Mouse (Mus musculus) limb, embryonic 11.5 days (tissue): Measurements from ENCODE around the gene Kmt2c. TPM values are rescaled to one million over a fixed set of nuclear protein-coding genes. Genes with fewer than 3 reads are reported as not detected.
"Not testable (repeated sequence)": the region's sequence is repeated elsewhere in the genome, so short reads cannot be mapped to it uniquely, and the experiment has no call there.

Source experiments
- ATAC-seq: fragments of 200-750 bp; cut with Nextera tagmentation; 2 replicates; pipeline ENCODE4 v1.8.0; 2017; ENCODE audit warnings: low read depth; ENCODE audit not compliant: insufficient number of reproducible peaks, low FRiP score, low TSS enrichment
- DNase-seq: peaks from one replicate; pipeline ENCODE4 v3.0.0-alpha.2; 2015; ENCODE audit warnings: low spot score
- H3K27ac ChIP-seq: fragments of 300-500 bp; sonication (generic); replicated peaks from 2 replicates; pipeline ENCODE4 v1.5.1; 2014; ENCODE audit warnings: low read depth, mild to moderate bottlenecking, low read length
- H3K27me3 ChIP-seq: fragments of 300-500 bp; sonication (generic); 2 replicates; pipeline ENCODE4 v1.6.1; 2014; ENCODE audit warnings: mild to moderate bottlenecking, low read length, mixed read lengths; ENCODE audit not compliant: control insufficient read depth, insufficient read depth
- H3K36me3 ChIP-seq: fragments of 300-500 bp; sonication (generic); 2 replicates; pipeline ENCODE4 v1.6.1; 2014; ENCODE audit warnings: mild to moderate bottlenecking, low read length, moderate library complexity, mixed read lengths; ENCODE audit not compliant: control insufficient read depth, insufficient read depth
- H3K4me1 ChIP-seq: fragments of 300-500 bp; sonication (generic); 2 replicates; pipeline ENCODE4 v1.6.1; 2014; ENCODE audit warnings: low read length, mixed read lengths; ENCODE audit not compliant: control insufficient read depth, insufficient read depth
- H3K4me2 ChIP-seq: fragments of 300-500 bp; sonication (generic); 2 replicates; pipeline ENCODE4 v1.6.1; 2014; ENCODE audit warnings: low read depth, mild to moderate bottlenecking, moderate library complexity; ENCODE audit not compliant: severe bottlenecking
- H3K4me3 ChIP-seq: fragments of 300-500 bp; sonication (generic); 2 replicates; pipeline ENCODE4 v1.5.1; 2014; ENCODE audit warnings: low read depth, low read length
- H3K9ac ChIP-seq: fragments of 300-500 bp; sonication (generic); 2 replicates; pipeline ENCODE4 v1.6.1; 2014; ENCODE audit warnings: mild to moderate bottlenecking, low read length
- H3K9me3 ChIP-seq: fragments of 300-500 bp; sonication (generic); 2 replicates; pipeline ENCODE4 v1.6.1; 2016; ENCODE audit warnings: low read length; ENCODE audit not compliant: control insufficient read depth
- WGBS: fragments of 180-500 bp; shearing (Covaris S2); extraction: QIAGEN DNeasy Blood & Tissue Kit; methylation state at CpG from one replicate; pipeline ENCODE4 v1.1.7; 2014; 5-methylcytosine and 5-hydroxymethylcytosine counted together
- polyA plus RNA-seq: library from polyadenylated mRNA; unstranded; fragments of >200 nt; fragmentation: Nextera tagmentation; extraction: Ambion mirVana; gene quantifications from 2 replicates; pipeline ENCODE4 v1.2.1, GENCODE M21; 2014

Kmt2c gene
- polyA plus RNA-seq, 1 experiment from 2014 or later = 14.2 TPM

DNA sequence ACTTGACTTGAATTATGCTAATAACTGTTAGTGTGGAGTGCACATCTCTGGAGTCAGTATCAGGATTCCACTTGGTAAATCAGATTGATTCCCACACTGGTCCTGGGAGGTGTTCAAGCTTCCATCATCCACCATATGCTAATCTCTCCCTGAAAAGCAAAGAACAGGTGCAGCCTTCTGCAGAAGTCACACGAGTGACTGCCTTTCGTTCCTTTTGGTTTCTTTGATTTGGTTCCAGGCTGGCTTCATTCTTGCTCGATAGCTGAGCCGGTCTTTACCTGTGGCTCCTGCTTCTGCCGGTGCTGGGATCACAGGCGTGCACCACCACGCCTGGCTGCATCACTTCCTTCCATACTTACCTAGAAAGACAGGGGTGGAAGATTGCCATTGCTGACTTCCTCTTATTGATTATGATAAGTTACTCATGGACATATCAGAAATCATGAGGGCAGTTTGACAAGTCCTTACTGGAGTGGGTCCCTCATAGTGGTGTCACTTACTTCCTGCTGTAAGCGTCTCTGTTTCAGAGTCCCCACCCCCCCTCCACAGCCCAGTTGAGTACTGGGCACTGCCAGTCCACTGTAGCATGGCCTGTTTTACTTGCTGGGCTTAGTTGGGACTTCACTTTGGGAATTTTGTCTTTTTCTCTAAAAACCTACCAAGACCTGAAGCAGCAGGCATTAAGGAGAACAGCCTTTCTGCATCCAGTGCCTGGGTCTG lies 245.6 kb downstream of the Kmt2c start:
- Histone ChIP-seq H3K4me3 (no peak overlapping the region), H3K27me3 (no peaks in the 10 kb centered on the region), H3K4me2 (no peak overlapping the region), H3K9ac (no peak overlapping the region), H3K27ac (no peak overlapping the region), H3K9me3 (no peaks in the 10 kb centered on the region), H3K4me1 (no peaks in the 10 kb centered on the region), H3K36me3 (peaks cover 9% of the 10 kb centered on the region)
- no peak for DNase-seq
- WGBS = 92% methylated on average over 8 of the region's 8 CpGs
- no peak for ATAC-seq

DNA sequence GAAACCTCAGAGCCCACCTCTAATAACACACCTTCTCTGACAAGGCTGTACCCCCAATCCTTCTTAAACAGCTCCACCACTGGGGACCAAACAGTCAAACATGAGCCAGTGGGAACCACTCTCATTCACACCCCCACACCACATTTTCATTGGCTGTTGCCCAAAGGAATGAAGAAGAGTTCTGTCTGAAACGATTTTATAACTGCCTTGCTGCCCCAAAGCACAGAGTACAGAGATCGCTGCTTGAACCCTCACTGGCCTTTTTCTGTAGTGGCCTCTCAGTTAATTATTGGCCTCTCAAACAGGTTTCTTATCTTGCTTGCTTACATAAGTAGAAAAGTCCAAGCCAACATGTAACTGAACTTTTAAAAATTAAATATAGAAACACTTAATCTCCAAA lies 246.2 kb downstream of the Kmt2c start:
- Histone ChIP-seq H3K4me3 (no peak overlapping the region), H3K9ac (no peak overlapping the region), H3K27ac (no peak overlapping the region), H3K36me3 (peaks cover 5% of the 10 kb centered on the region), H3K27me3 (no peaks in the 10 kb centered on the region), H3K9me3 (no peaks in the 10 kb centered on the region), H3K4me2 (no peak overlapping the region), H3K4me1 (no peaks in the 10 kb centered on the region)
- no peak for DNase-seq
- ATAC-seq = no peak
- WGBS = 90% methylated on average over 2 of the region's 2 CpGs

DNA sequence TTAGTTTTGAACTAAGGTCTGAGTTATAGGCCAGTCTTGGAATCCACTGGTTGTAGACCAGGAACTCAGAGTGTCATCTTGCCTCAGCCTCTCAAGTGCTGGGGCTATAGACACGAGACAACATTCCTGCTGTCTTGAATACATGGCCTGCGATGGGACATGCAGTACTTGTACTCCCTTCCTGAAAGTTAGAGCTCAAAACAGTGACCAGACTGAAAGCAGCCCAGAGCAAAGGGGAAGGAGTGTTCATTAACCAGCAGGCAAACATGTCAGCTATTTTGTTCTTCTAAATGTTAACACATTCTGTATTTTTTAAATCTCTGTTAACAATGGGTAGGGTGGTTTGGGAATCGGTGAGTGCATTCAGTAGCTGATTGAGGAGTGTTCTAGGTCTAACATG lies 251.5 kb downstream of the Kmt2c start:
- Histone ChIP-seq H3K9me3 (no peaks in the 10 kb centered on the region), H3K4me2 (no peak overlapping the region), H3K4me3 (no peak overlapping the region), H3K27me3 (no peaks in the 10 kb centered on the region), H3K9ac (no peak overlapping the region), H3K4me1 (no peaks in the 10 kb centered on the region), H3K36me3 (peaks cover 2% of the 10 kb centered on the region; the same call in 1 of the 2 replicates), H3K27ac (no peak overlapping the region)
- DNase-seq (no peak), ATAC-seq (no peak)
- 92% methylated on average over 3 of the region's 3 CpGs for WGBS

DNA sequence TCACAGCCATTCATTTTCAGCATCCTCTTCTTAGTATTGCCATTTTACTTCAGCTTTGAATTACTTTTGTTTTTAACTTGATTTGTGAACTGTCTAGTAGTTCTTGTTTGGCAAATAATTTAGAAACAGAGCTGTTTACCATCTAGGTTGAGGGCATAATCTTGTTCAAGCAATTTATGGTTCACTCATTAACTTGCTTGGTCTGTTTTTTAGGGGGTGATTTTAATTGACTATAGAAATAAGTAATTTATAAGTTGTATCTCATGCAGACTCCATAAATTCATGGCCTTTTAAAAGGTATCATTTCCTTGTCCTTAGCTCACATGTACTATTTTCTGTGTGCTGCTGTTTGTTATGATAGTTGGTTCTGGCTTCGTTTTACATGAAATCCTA lies 252.1 kb downstream of the Kmt2c start:
- H3K4me2 ChIP-seq = no peak overlapping the region
- 79% methylated on average over 1 of the region's 1 CpGs for WGBS
- ATAC-seq = no peak

DNA sequence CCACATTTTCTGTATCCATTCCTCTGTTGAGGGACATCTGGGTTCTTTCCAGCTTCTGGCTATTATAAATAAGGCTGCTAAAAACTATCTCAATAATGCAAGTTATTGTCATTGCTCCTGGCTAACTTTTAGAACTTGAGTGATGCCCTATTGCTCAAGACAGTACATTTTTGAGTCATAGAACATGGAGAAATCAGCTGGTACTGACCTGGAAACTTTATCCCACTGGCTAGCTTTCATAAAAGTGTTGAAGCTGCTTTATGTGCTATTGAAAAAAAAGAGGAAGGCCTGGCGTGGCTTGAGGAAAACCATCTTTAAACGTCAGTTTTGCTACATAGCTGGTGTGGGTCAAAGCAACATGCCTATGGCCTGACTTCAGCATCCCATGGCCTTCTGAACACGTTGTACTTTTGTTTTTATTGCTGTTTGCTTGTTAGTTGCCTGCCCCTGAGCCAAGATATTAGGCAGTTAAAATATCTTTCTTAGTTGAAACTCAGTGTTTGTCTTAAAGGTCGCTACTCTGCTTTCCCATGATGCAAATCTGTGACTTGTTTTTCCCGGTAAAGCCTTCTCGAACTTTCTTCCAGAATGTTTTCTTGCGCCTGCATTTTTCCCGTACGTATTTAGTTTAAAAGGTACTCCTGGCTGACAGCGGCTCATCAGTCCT lies 252.6 kb downstream of the Kmt2c start:
- no peak overlapping the region for H3K4me2 ChIP-seq
- no peaks in the 10 kb centered on the region for H3K4me1 ChIP-seq
- no peaks in the 10 kb centered on the region for H3K36me3 ChIP-seq
- H3K27ac ChIP-seq = no peak overlapping the region
- no peak overlapping the region for H3K9ac ChIP-seq
- ATAC-seq (no peak), DNase-seq (no peak)
- WGBS = 87% methylated on average over 10 of the region's 10 CpGs
- H3K27me3 ChIP-seq = no peaks in the 10 kb centered on the region
- no peak overlapping the region for H3K4me3 ChIP-seq
- no peaks in the 10 kb centered on the region for H3K9me3 ChIP-seq

More for the DNA sequence above, 252.1 kb downstream of the Kmt2c start:
- Histone ChIP-seq H3K27ac (no peak overlapping the region), H3K36me3 (no peaks in the 10 kb centered on the region), H3K9ac (no peak overlapping the region), H3K4me3 (no peak overlapping the region), H3K4me1 (no peaks in the 10 kb centered on the region), H3K27me3 (no peaks in the 10 kb centered on the region), H3K9me3 (no peaks in the 10 kb centered on the region)
- no peak for DNase-seq

DNA sequence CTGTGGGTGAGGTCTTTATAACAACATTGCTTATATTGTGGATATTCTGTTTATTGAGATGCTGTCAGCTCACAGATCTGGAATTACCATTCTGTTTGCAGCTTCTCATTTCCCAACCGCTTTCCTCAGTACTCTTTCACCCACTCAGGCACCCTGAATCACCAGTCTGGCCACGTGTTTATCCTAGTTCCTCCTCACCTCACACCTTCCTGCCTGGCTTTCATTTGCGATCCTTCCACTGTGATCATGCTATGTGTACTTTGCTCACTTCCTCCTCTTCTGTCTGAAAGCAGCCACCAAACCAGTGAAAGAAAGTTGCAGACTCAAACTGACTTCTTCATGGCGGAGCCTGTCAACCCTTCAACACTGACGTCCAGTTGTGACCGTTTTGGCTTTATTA lies 255.5 kb downstream of the Kmt2c start:
- H3K4me3 ChIP-seq = no peak overlapping the region
- DNase-seq (no peak), ATAC-seq (no peak)
- no peak overlapping the region for H3K27ac ChIP-seq
- H3K9ac ChIP-seq = no peak overlapping the region
- H3K36me3 ChIP-seq = no peaks in the 10 kb centered on the region
- H3K9me3 ChIP-seq = no peaks in the 10 kb centered on the region
- WGBS = 85% methylated on average over 6 of the region's 6 CpGs
- H3K4me2 ChIP-seq = no peak overlapping the region
- H3K4me1 ChIP-seq = no peaks in the 10 kb centered on the region
- H3K27me3 ChIP-seq = no peaks in the 10 kb centered on the region

DNA sequence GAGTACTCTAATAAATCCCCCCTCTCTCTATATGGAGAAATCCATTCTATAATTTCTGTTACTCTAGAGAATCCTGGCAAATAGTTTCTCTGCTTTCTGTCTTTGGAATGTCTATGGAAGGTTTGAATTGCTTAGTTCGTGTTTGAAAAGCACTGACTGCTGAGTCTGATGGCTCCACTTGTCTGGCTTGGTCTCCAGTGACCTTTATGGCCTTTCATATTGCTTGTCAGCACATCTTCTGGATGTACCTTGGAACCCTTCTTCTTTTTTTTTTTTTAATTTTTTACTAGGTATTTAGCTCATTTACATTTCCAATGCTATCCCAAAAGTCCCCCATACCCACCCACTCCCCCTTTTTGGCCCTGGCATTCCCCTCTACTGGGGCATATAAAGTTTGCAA lies 274.2 kb downstream of the Kmt2c start:
- H3K36me3 ChIP-seq, H3K4me3 ChIP-seq, DNase-seq, H3K27me3 ChIP-seq, H3K4me2 ChIP-seq, H3K27ac ChIP-seq, ATAC-seq, H3K9ac ChIP-seq, H3K9me3 ChIP-seq, H3K4me1 ChIP-seq: not testable (repeated sequence)
- 90% methylated on average over 1 of the region's 1 CpGs for WGBS

DNA sequence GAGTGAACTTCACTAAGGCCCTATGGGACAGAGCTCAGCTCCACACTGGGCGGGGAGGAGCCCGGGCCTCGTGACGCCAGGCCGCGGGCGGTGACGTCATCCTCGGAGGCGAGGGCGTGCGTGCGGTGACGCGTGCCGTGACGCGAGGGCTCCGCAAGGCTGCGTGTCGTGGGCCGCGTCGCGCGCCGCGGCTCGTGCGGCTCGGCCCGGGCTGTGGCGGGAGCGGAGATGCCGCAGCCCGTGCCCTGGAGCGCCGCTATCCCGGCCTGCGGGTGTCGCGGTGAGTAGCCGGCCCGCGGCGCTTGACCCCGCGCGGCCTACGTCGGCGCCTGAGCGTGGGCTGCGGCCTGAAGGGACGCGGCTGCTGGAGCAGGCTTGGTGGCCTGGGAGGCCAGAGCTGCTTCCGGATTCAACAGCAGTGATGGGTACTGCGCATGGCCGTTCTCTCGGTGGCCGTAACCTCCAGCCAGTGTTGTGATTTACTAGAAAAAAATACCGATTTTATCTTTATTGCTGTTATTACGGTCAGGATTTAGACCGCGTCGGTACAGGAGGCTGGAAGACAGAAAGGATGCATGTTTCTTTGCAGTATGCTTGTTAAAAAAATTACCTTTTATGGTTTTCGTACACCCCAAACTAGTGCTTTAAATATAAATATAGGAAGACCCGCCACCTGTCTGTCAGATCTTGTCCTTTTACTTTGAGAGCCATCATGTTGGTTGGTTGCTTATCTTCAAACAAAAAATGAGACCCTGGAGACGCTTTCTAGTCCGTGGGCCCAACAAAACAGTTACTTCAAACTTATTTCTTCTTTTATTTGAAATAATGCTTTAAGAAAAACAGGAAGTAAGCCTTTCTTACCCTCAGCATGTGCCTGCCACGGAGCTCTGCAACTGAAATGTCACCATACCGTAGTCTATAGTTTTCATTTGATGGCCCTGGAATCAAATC lies 275.6 kb downstream of the Kmt2c start, which contains the start of gene E130116L18Rik:
TSS of gene E130116L18Rik (minus strand) at position 402 of the 951 bp plus-strand sequence.
- ATAC-seq = peak; percentile 95
- Histone ChIP-seq H3K9me3 (no peaks in the 10 kb centered on the region), H3K4me1 (no peaks in the 10 kb centered on the region), H3K27ac (0 out of 2 replicates have a peak within 1 kb of the TSS, but pooled peaks have one; percentile 36), H3K9ac (peak within 1 kb of the TSS; percentile 87), H3K27me3 (no peaks in the 10 kb centered on the region), H3K4me2 (peak within 1 kb of the TSS; percentile 64), H3K36me3 (no peaks in the 10 kb centered on the region; the same call in 1 of the 2 replicates), H3K4me3 (peak within 1 kb of the TSS; percentile 57)
- DNase-seq = peak; percentile 93
- WGBS = 6% methylated on average over 63 of the region's 72 CpGs
